Mouse (Mus musculus) G1E (cell line): ENCODE results near the gene Mlf1. TPM values are rescaled to one million over a fixed set of nuclear protein-coding genes. Genes with fewer than 3 reads are reported as not detected.

Experiments
- ATAC-seq: 2 replicates; pipeline ENCODE4 v1.8.0; 2016; ENCODE audit warnings: mild to moderate bottlenecking; ENCODE audit not compliant: insufficient number of reproducible peaks, poor library complexity, low FRiP score, severe bottlenecking; ENCODE audit errors: extremely low read depth
- DNase-seq: peaks from one replicate; pipeline ENCODE4 v3.0.0; 2012; ENCODE audit warnings: low spot score
- H3K27me3 ChIP-seq: 2 replicates; pipeline ENCODE4 v1.6.1; 2012; ENCODE audit warnings: mild to moderate bottlenecking, low read length, inconsistent platforms; ENCODE audit not compliant: insufficient read depth
- H3K36me3 ChIP-seq: replicated peaks from 2 replicates; pipeline ENCODE3; 2012; ENCODE audit warnings: mild to moderate bottlenecking, inconsistent platforms
- H3K4me1 ChIP-seq: 2 replicates; pipeline ENCODE4 v1.6.1; 2012; ENCODE audit warnings: low read depth, low read length, inconsistent platforms, mixed read lengths; ENCODE audit not compliant: insufficient read depth
- H3K4me3 ChIP-seq: 2 replicates; pipeline ENCODE4 v1.5.1; 2012; ENCODE audit warnings: low read depth, mild to moderate bottlenecking, inconsistent platforms, low read length, moderate library complexity, mixed read lengths
- H3K9me3 ChIP-seq: replicated peaks from 2 replicates; pipeline ENCODE4 v1.6.1; 2012; ENCODE audit warnings: inconsistent platforms
- CTCF ChIP-seq: IDR thresholded peaks from 2 replicates; pipeline ENCODE4 v1.5.1; 2012; ENCODE audit warnings: low read depth, low read length, inconsistent platforms, mixed read lengths
- GATA1 ChIP-seq: IDR thresholded peaks from 2 replicates; pipeline ENCODE4 v1.6.1; 2012; ENCODE audit warnings: borderline replicate concordance, low read length, inconsistent platforms, mixed read lengths
- GATA2 ChIP-seq: IDR thresholded peaks from 2 replicates; pipeline ENCODE4 v1.6.1; 2012; ENCODE audit warnings: low read depth, low read length, inconsistent platforms, borderline replicate concordance
- POLR2AphosphoS5 ChIP-seq: IDR thresholded peaks from 2 replicates; pipeline ENCODE4 v1.6.1; 2012; ENCODE audit warnings: low read depth, low read length, inconsistent platforms; ENCODE audit not compliant: insufficient replicate concordance
- TAL1 ChIP-seq: conservative IDR thresholded peaks from 2 replicates; pipeline ENCODE4 v1.6.1; 2012; ENCODE audit warnings: low read depth, low read length, inconsistent platforms, mixed read lengths
- polyA plus RNA-seq: library from polyadenylated mRNA; stranded (reverse); fragments of >175 nt; gene quantifications from 2 replicates; pipeline ENCODE4 v1.2.3, GENCODE M21; 2012
- total RNA-seq, 2 experiments: library from RNA; stranded (forward) in 1 of 2; stranded (reverse) in 1 of 2; fragments of 200-1000 nt in 1 of 2; fragments of >200 nt in 1 of 2; fragmentation: Nextera tagmentation in 1 of 2; gene quantifications; 2 replicates each; pipeline ENCODE4 v1.2.3; 2014 to 2017

Mlf1 gene
- total and polyA plus RNA-seq, 3 experiments: not detected

- no peak for TF ChIP-seq GATA2
- no peak for TF ChIP-seq CTCF
- TF ChIP-seq TAL1: no peak
- TF ChIP-seq GATA1: no peak
- TF ChIP-seq POLR2AphosphoS5: no peak
- no peak for ATAC-seq
- no peak overlapping the region for H3K4me3 ChIP-seq
These were observed 22.3 kb upstream of the Mlf1 start for GRCm38 (mm10) chr3:67351406-67352127.

GRCm38 (mm10) chr3:67352128-67352762 is 21.7 kb upstream of the Mlf1 start:
- H3K4me1 ChIP-seq: no peaks in the 10 kb centered on the region
- ATAC-seq: no peak

More at GRCm38 (mm10) chr3:67351406-67352127, 22.3 kb upstream of the Mlf1 start:
- peaks cover 18% of the 10 kb centered on the region for H3K36me3 ChIP-seq
- H3K27me3 ChIP-seq: no peaks in the 10 kb centered on the region
- no peaks in the 10 kb centered on the region for H3K9me3 ChIP-seq
- H3K4me1 ChIP-seq: no peaks in the 10 kb centered on the region
- no peak for DNase-seq

GRCm38 (mm10) chr3:67352763-67353149 is 21.1 kb upstream of the Mlf1 start:
- no peaks in the 10 kb centered on the region for H3K27me3 ChIP-seq
- no peaks in the 10 kb centered on the region for H3K9me3 ChIP-seq
- peaks cover 26% of the 10 kb centered on the region for H3K36me3 ChIP-seq
- ATAC-seq (no peak), DNase-seq (no peak)
- H3K4me3 ChIP-seq: no peak overlapping the region
- no peaks in the 10 kb centered on the region for H3K4me1 ChIP-seq
- TF ChIP-seq GATA1 (no peak), TAL1 (no peak), CTCF (no peak), POLR2AphosphoS5 (no peak), GATA2 (no peak)

More at GRCm38 (mm10) chr3:67352128-67352762, 21.7 kb upstream of the Mlf1 start:
- peaks cover 23% of the 10 kb centered on the region for H3K36me3 ChIP-seq
- H3K4me3 ChIP-seq: no peak overlapping the region
- TF ChIP-seq GATA1: no peak
- TF ChIP-seq GATA2: no peak
- no peak for TF ChIP-seq TAL1
- peak; percentile 68 for TF ChIP-seq CTCF
- no peaks in the 10 kb centered on the region for H3K27me3 ChIP-seq
- no peaks in the 10 kb centered on the region for H3K9me3 ChIP-seq
- peak; percentile 20 for DNase-seq

GRCm38 (mm10) chr3:67358376-67358775 is 15.5 kb upstream of the Mlf1 start:
- Histone ChIP-seq H3K27me3 (no peaks in the 10 kb centered on the region), H3K36me3 (peaks cover 22% of the 10 kb centered on the region), H3K4me1 (no peaks in the 10 kb centered on the region), H3K4me3 (no peak overlapping the region), H3K9me3 (no peaks in the 10 kb centered on the region)
- TF ChIP-seq GATA2: no peak
- no peak for TF ChIP-seq CTCF
- TF ChIP-seq TAL1: no peak
- no peak for TF ChIP-seq GATA1
- TF ChIP-seq POLR2AphosphoS5: no peak
- DNase-seq: no peak
- no peak for ATAC-seq

GRCm38 (mm10) chr3:67366087-67366892 is 7.6 kb upstream of the Mlf1 start:
- peaks cover 2% of the 10 kb centered on the region for H3K36me3 ChIP-seq
- DNase-seq (no peak), ATAC-seq (no peak)
- H3K4me1 ChIP-seq: no peaks in the 10 kb centered on the region
- no peak overlapping the region for H3K4me3 ChIP-seq
- TF ChIP-seq GATA2: no peak
- no peak for TF ChIP-seq CTCF
- no peak for TF ChIP-seq TAL1
- no peak for TF ChIP-seq POLR2AphosphoS5
- no peak for TF ChIP-seq GATA1
- H3K27me3 ChIP-seq: 0 out of 2 replicates have a peak, but pooled peaks cover 2% of the 10 kb centered on the region
- no peaks in the 10 kb centered on the region for H3K9me3 ChIP-seq

GRCm38 (mm10) chr3:67367481-67367880 is 6.4 kb upstream of the Mlf1 start:
- no peak for ATAC-seq
- Histone ChIP-seq H3K4me3 (no peak overlapping the region), H3K27me3 (0 out of 2 replicates have a peak, but pooled peaks cover 2% of the 10 kb centered on the region), H3K36me3 (no peaks in the 10 kb centered on the region), H3K4me1 (no peaks in the 10 kb centered on the region), H3K9me3 (no peaks in the 10 kb centered on the region)
- no peak for DNase-seq
- TF ChIP-seq POLR2AphosphoS5 (no peak), GATA2 (no peak), GATA1 (no peak), CTCF (no peak), TAL1 (no peak)
